Mouse (Mus musculus) liver, embryonic 13.5 days (tissue): ENCODE results near the gene Scn4a. TPM values are rescaled to one million over a fixed set of nuclear protein-coding genes. Genes with fewer than 3 reads are reported as not detected.
"Not testable (repeated sequence)": the region's sequence is repeated elsewhere in the genome, so short reads cannot be mapped to it uniquely, and the experiment has no call there.

Source experiments
- ATAC-seq: fragments of 200-750 bp; cut with Nextera tagmentation; 2 replicates; pipeline ENCODE4 v1.8.0; 2017; ENCODE audit warnings: low read depth, mild to moderate bottlenecking, moderate number of reproducible peaks, moderate library complexity
- DNase-seq: peaks from one replicate; pipeline ENCODE4 v3.0.0; 2022
- H3K27ac ChIP-seq: fragments of 300-500 bp; sonication (generic); 2 replicates; pipeline ENCODE4 v1.5.1; 2015; ENCODE audit warnings: moderate library complexity, mild to moderate bottlenecking, inconsistent platforms
- H3K27me3 ChIP-seq: fragments of 300-500 bp; sonication (generic); 2 replicates; pipeline ENCODE4 v1.6.1; 2015; ENCODE audit warnings: mild to moderate bottlenecking, inconsistent platforms
- H3K36me3 ChIP-seq: fragments of 300-500 bp; sonication (generic); 2 replicates; pipeline ENCODE4 v1.6.1; 2015; ENCODE audit warnings: mild to moderate bottlenecking, inconsistent platforms
- H3K4me1 ChIP-seq: fragments of 300-500 bp; sonication (generic); replicated peaks from 2 replicates; pipeline ENCODE4 v1.6.1; 2015; ENCODE audit warnings: inconsistent platforms
- H3K4me2 ChIP-seq: fragments of 300-500 bp; sonication (generic); 2 replicates; pipeline ENCODE4 v1.6.1; 2015; ENCODE audit warnings: inconsistent platforms, mild to moderate bottlenecking, moderate library complexity
- H3K4me3 ChIP-seq: fragments of 300-500 bp; sonication (generic); replicated peaks from 2 replicates; pipeline ENCODE4 v1.5.1; 2015; ENCODE audit warnings: mild to moderate bottlenecking, inconsistent platforms
- H3K9ac ChIP-seq: fragments of 300-500 bp; sonication (generic); 2 replicates; pipeline ENCODE4 v1.6.1; 2015; ENCODE audit warnings: mild to moderate bottlenecking, inconsistent platforms
- H3K9me3 ChIP-seq: fragments of 300-500 bp; sonication (generic); replicated peaks from 2 replicates; pipeline ENCODE4 v1.6.1; 2016; ENCODE audit warnings: inconsistent platforms
- WGBS: fragments of 180-500 bp; shearing (Covaris S2); methylation state at CpG from one replicate; pipeline ENCODE4 v1.1.7; 2015; ENCODE audit not compliant: insufficient replicate concordance; 5-methylcytosine and 5-hydroxymethylcytosine counted together
- polyA plus RNA-seq: library from polyadenylated mRNA; unstranded; fragments of >200 nt; fragmentation: Nextera tagmentation; extraction: Ambion mirVana; gene quantifications from 2 replicates; pipeline ENCODE4 v1.2.1, GENCODE M21; 2015

The Scn4a gene
- polyA plus RNA-seq: 0.02 TPM in 1 of 2 replicates, not detected in the other

GRCm38 (mm10) chr11:106353188-106353587, at the start of gene Scn4a:
Gene Scn4a (minus strand): TSS chr11:106353288.
- H3K36me3 ChIP-seq: no peaks in the 10 kb centered on the region
- no peak within 1 kb of the TSS for H3K4me2 ChIP-seq
- H3K9me3 ChIP-seq: no peaks in the 10 kb centered on the region
- H3K9ac ChIP-seq: no peak within 1 kb of the TSS
- no peaks in the 10 kb centered on the region for H3K27me3 ChIP-seq
- DNase-seq (no peak), ATAC-seq (no peak)
- no peak within 1 kb of the TSS for H3K4me3 ChIP-seq
- no peak within 1 kb of the TSS for H3K27ac ChIP-seq
- 78% methylated on average over 12 of the region's 12 CpGs for WGBS
- H3K4me1 ChIP-seq: no peaks in the 10 kb centered on the region; the same call in 1 of the 2 replicates

GRCm38 (mm10) chr11:106398481-106398880, 45.4 kb upstream of the Scn4a start:
- DNase-seq: no peak
- WGBS: 83% methylated on average over 8 of the region's 8 CpGs
- H3K36me3 ChIP-seq: peaks cover 48% of the 10 kb centered on the region

DNA sequence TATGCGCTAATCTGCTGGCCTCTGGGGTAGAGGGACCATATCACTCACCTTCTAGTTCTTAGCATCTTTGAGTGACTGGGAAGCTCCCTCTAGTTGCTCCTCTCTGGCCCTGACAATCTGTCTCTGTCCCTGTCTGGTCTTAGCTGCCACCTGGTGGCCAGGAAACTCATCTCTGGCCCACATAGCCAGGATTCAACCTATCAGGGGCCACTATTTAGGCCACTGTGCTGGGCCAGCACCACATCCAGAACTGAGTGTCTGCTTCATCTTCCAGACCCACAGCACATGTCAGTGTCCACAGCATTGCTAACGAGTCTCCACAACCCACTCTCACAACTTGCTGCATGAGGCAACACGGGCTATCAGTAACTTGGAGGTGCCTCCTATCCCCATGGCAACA, 44.6 kb upstream of the Scn4a start:
- no peak overlapping the region for H3K27ac ChIP-seq
- DNase-seq: no peak
- H3K9ac ChIP-seq: no peak overlapping the region
- H3K4me1 ChIP-seq: peaks cover 19% of the 10 kb centered on the region
- no peak overlapping the region for H3K4me2 ChIP-seq
- H3K27me3 ChIP-seq: no peaks in the 10 kb centered on the region
- no peaks in the 10 kb centered on the region for H3K9me3 ChIP-seq
- 75% methylated on average over 3 of the region's 3 CpGs for WGBS
- ATAC-seq: no peak
- peaks cover 40% of the 10 kb centered on the region for H3K36me3 ChIP-seq
- no peak overlapping the region for H3K4me3 ChIP-seq

More at GRCm38 (mm10) chr11:106398481-106398880, 45.4 kb upstream of the Scn4a start:
- no peak overlapping the region for H3K9ac ChIP-seq
- ATAC-seq: no peak
- H3K4me1 ChIP-seq: peaks cover 11% of the 10 kb centered on the region
- H3K4me2 ChIP-seq: no peak overlapping the region
- H3K9me3 ChIP-seq: no peaks in the 10 kb centered on the region
- no peak overlapping the region for H3K27ac ChIP-seq
- no peak overlapping the region for H3K4me3 ChIP-seq
- no peaks in the 10 kb centered on the region for H3K27me3 ChIP-seq

DNA sequence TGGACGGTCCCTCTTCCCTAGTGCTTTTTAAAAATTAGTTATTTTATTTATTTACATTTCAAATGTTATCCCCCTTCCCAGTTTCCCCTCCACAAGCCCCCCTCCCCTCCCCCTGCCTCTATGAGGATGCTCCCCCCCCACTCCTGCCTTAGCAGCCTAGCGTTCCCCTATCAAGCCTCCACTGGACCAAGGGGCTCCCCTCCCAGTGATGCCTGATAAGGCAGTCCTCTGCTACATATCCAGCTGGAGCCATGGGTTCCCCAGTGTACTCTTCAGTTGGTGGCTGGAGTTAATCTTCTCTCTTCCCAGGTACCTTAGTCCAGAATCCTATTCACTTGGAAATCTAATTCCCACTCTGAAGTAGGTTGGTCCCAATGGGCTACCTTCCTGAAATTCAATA, 41.0 kb upstream of the Scn4a start:
- WGBS: 40% methylated on average over 2 of the region's 2 CpGs
- Histone ChIP-seq H3K4me2 (peak overlapping the region; percentile 19), H3K9ac (peak overlapping the region; percentile 36; the same call in 1 of the 2 replicates), H3K4me1 (peaks cover 49% of the 10 kb centered on the region), H3K36me3 (peaks cover 11% of the 10 kb centered on the region), H3K27ac (peak overlapping the region; percentile 78)
- not testable (repeated sequence) for H3K9me3 ChIP-seq, H3K27me3 ChIP-seq, H3K4me3 ChIP-seq
- DNase-seq (peak; percentile 22), ATAC-seq (peak; percentile 72)

GRCm38 (mm10) chr11:106393331-106393616, 40.2 kb upstream of the Scn4a start:
- H3K4me3 ChIP-seq: no peak overlapping the region
- H3K4me1 ChIP-seq: peaks cover 50% of the 10 kb centered on the region
- peaks cover 3% of the 10 kb centered on the region for H3K36me3 ChIP-seq
- peak overlapping the region; percentile 35; the same call in 1 of the 2 replicates for H3K4me2 ChIP-seq
- H3K9me3 ChIP-seq: no peaks in the 10 kb centered on the region
- H3K9ac ChIP-seq: peak overlapping the region; percentile 4; the same call in 1 of the 2 replicates
- H3K27ac ChIP-seq: peak overlapping the region; percentile 78
- no peak for DNase-seq
- H3K27me3 ChIP-seq: no peaks in the 10 kb centered on the region
- ATAC-seq: no peak
- 47% methylated on average over 4 of the region's 4 CpGs for WGBS

GRCm38 (mm10) chr11:106392597-106393330, 39.7 kb upstream of the Scn4a start:
- H3K4me1 ChIP-seq: peaks cover 56% of the 10 kb centered on the region
- 50% methylated on average over 7 of the region's 7 CpGs for WGBS
- H3K27ac ChIP-seq: peak overlapping the region; percentile 78
- no peaks in the 10 kb centered on the region for H3K9me3 ChIP-seq
- ATAC-seq: peak; percentile 83
- peak overlapping the region; percentile 4; the same call in 1 of the 2 replicates for H3K9ac ChIP-seq
- H3K4me2 ChIP-seq: peak overlapping the region; percentile 35
- peak; percentile 58 for DNase-seq
- H3K4me3 ChIP-seq: no peak overlapping the region
- no peaks in the 10 kb centered on the region for H3K27me3 ChIP-seq
- no peaks in the 10 kb centered on the region for H3K36me3 ChIP-seq

DNA sequence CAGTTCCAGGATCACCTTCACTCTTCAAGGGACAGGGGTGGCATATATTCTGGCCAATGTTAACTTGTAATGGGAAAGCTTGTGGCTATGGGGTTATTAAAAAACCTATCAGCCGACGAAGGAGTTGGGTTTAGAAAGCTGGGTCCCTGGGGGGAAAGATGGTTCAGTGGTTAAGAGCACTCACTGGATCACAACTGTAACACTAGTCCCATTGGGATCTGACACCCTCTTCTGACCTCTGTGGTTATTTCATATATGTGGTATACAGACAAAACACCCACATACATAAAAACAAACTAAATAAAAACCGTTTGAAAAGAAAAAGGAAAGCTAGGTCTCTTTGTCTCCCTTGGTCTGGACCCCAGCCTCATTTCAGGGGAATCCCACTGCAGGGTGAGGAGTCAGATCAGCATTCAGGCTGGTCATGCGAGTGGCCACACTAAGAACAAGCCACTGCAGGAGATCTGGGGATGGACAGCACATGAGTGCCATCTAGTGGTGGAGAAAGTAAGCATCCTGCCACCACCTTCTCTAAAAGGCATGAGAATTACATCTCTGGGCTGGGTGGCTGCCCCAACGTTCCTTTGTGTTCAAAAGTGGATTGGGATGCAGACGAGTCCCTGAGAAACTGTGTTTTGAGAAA, 38.6 kb upstream of the Scn4a start:
- H3K36me3 ChIP-seq: no peaks in the 10 kb centered on the region
- no peak overlapping the region for H3K4me3 ChIP-seq
- H3K4me1 ChIP-seq: peaks cover 67% of the 10 kb centered on the region
- no peaks in the 10 kb centered on the region for H3K27me3 ChIP-seq
- no peaks in the 10 kb centered on the region for H3K9me3 ChIP-seq
- WGBS: 33% methylated on average over 6 of the region's 6 CpGs
- peak; percentile 52 for ATAC-seq
- no peak overlapping the region for H3K9ac ChIP-seq
- H3K4me2 ChIP-seq: no peak overlapping the region
- DNase-seq: peak; percentile 59
- peak overlapping the region; percentile 71 for H3K27ac ChIP-seq

DNA sequence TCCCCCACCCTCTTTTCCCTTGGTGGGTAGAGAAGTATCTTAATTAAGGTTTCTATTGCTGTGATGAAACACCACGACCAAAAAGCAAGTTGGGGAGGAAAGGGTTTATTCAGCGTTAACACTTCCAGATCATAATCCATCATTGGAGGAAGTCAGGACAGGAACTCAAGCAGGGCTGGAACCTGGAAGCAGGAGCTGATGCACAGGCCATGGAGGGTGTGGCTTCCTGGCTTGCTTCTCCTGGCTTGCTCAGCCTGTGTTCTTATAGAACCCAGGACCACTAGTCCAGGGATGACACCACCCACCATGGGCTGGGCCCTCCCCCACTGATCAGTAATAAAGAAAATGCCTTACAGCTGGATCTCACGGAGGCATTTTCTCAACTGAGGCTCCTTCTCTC, 37.7 kb upstream of the Scn4a start:
- no peak overlapping the region for H3K4me3 ChIP-seq
- no peaks in the 10 kb centered on the region for H3K36me3 ChIP-seq
- 43% methylated on average over 3 of the region's 3 CpGs for WGBS
- ATAC-seq (no peak), DNase-seq (no peak)
- no peaks in the 10 kb centered on the region for H3K27me3 ChIP-seq
- no peaks in the 10 kb centered on the region for H3K9me3 ChIP-seq
- no peak overlapping the region for H3K9ac ChIP-seq
- no peak overlapping the region for H3K4me2 ChIP-seq
- no peak overlapping the region for H3K27ac ChIP-seq
- H3K4me1 ChIP-seq: peaks cover 76% of the 10 kb centered on the region

DNA sequence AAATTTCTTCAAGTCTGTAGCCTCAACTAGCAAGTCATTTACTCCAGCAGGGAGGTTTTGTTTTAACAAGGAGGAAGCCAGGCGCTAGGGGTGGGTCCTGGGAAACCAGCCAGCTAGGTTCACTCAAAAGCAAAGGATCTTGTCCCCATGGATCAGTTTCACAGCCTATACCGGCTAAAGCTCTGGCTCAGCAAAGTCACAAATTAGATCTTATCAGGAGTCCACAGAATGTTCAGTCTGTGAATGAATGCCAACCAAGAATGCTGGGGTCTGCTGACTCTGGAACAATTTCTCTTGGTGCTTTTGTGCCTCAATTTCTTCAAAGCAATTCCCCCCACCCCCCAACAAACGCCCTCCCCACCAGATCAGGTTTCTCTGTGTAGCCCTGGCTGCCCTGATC, 36.5 kb upstream of the Scn4a start:
- ATAC-seq (no peak), DNase-seq (no peak)
- WGBS: 38% methylated on average over 3 of the region's 3 CpGs
- Histone ChIP-seq H3K4me3 (no peak overlapping the region), H3K9ac (no peak overlapping the region), H3K36me3 (no peaks in the 10 kb centered on the region), H3K27me3 (no peaks in the 10 kb centered on the region), H3K4me1 (peaks cover 80% of the 10 kb centered on the region), H3K9me3 (no peaks in the 10 kb centered on the region), H3K4me2 (no peak overlapping the region), H3K27ac (no peak overlapping the region; the same call in 1 of the 2 replicates)

- no peaks in the 10 kb centered on the region for H3K27me3 ChIP-seq
- H3K4me1 ChIP-seq: peaks cover 70% of the 10 kb centered on the region
- H3K36me3 ChIP-seq: no peaks in the 10 kb centered on the region
- no peak within 1 kb of the TSS for H3K9ac ChIP-seq
- 12% methylated on average over 6 of the region's 6 CpGs for WGBS
- H3K9me3 ChIP-seq: no peaks in the 10 kb centered on the region
- peak within 1 kb of the TSS; percentile 36 for H3K4me2 ChIP-seq
- no peak for ATAC-seq
- no peak for DNase-seq
- H3K4me3 ChIP-seq: peak within 1 kb of the TSS; percentile 14; the same call in 1 of the 2 replicates
- H3K27ac ChIP-seq: peak within 1 kb of the TSS; percentile 70
Measured at GRCm38 (mm10) chr11:106387791-106388216, 34.7 kb upstream of the Scn4a start, which contains the start of gene Icam2. Gene Icam2 (minus strand): TSS chr11:106388075.

GRCm38 (mm10) chr11:106387020-106387419, 33.9 kb upstream of the Scn4a start:
- Histone ChIP-seq H3K27ac (peak overlapping the region; percentile 70), H3K4me1 (peaks cover 70% of the 10 kb centered on the region), H3K36me3 (no peaks in the 10 kb centered on the region), H3K9me3 (no peaks in the 10 kb centered on the region), H3K4me3 (peak overlapping the region; percentile 14; the same call in 1 of the 2 replicates), H3K27me3 (no peaks in the 10 kb centered on the region), H3K9ac (no peak overlapping the region), H3K4me2 (peak overlapping the region; percentile 36)
- WGBS: 34% methylated on average over 6 of the region's 6 CpGs
- no peak for DNase-seq
- no peak for ATAC-seq
